In genomic region chr4:116708791-116709390, GRCm38 (mm10) we compare ENCODE assay signal across 8 mouse cellular contexts. TPM values are rescaled to one million over a fixed set of nuclear protein-coding genes. Genes with fewer than 3 reads are reported as not detected.
DNase-seq lines count a peak whose midpoint lies in the region; ATAC-seq and TF ChIP-seq lines count a peak whose summit lies in the region.

No protein-coding gene starts in this region.

- 0 out of 2 replicates have a peak, but pooled peaks cover 4% of the 10 kb centered on the region for H3K36me3 ChIP-seq in heart, embryonic 15.5 days
- H3K36me3 ChIP-seq in ES-Bruce4 (ENCODE audit: control insufficient read depth, insufficient read depth, low read length, poor library complexity, severe bottlenecking) = peaks cover 10% of the 10 kb centered on the region; the same call in 1 of the 2 replicates
- H3K36me3 ChIP-seq in forebrain, embryonic 13.5 days (ENCODE audit: poor library complexity, severe bottlenecking) = peaks cover 11% of the 10 kb centered on the region
- H3K36me3 ChIP-seq in liver, embryonic 14.5 days (replicated peaks; ENCODE audit: control insufficient read depth, insufficient read depth, low read depth) = no peaks in the 10 kb centered on the region; the same call in 1 of the 2 replicates

- no peaks in the 10 kb centered on the region for H3K27me3 ChIP-seq in heart, embryonic 15.5 days
- no peaks in the 10 kb centered on the region for H3K27me3 ChIP-seq in ES-Bruce4 (ENCODE audit: control insufficient read depth, insufficient read depth, low read length, poor library complexity, severe bottlenecking)
- H3K27me3 ChIP-seq in forebrain, embryonic 13.5 days = no peaks in the 10 kb centered on the region
- no peaks in the 10 kb centered on the region for H3K27me3 ChIP-seq in liver, embryonic 14.5 days (ENCODE audit: control insufficient read depth, insufficient read depth, low read length)

- no peaks in the 10 kb centered on the region for H3K9me3 ChIP-seq in heart, embryonic 15.5 days (replicated peaks)
- H3K9me3 ChIP-seq in ES-Bruce4 (replicated peaks; ENCODE audit: control insufficient read depth, insufficient read depth, low read length, poor library complexity, severe bottlenecking) = no peaks in the 10 kb centered on the region
- H3K9me3 ChIP-seq in forebrain, embryonic 13.5 days (replicated peaks) = no peaks in the 10 kb centered on the region
- H3K9me3 ChIP-seq in liver, embryonic 14.5 days (ENCODE audit: control insufficient read depth, low read length) = no peaks in the 10 kb centered on the region

- 6% methylated on average over 9 of the region's 9 CpGs for WGBS in heart, embryonic 15.5 days
- 4% methylated on average over 9 of the region's 9 CpGs for WGBS in forebrain, embryonic 13.5 days
- WGBS in liver, embryonic 14.5 days (ENCODE audit: insufficient replicate concordance) = 4% methylated on average over 9 of the region's 9 CpGs

- ATAC-seq in heart, embryonic 15.5 days (replicated peaks; ENCODE audit: insufficient number of reproducible peaks, insufficient read depth, low FRiP score, low read depth) = no peak
- peak; percentile 34 for ATAC-seq in forebrain, embryonic 13.5 days
- peak; percentile 2; the same call in 1 of the 2 replicates for ATAC-seq in liver, embryonic 14.5 days (ENCODE audit: insufficient read depth)

- intact Hi-C loops in left cerebral cortex, postnatal 36 days (cut with DNase I) = loop anchor here (5.0 kb wide), 1 partner anchor 67 kb away; no protein-coding TSS in a partner anchor

- H3K27ac ChIP-seq in heart, embryonic 15.5 days = peak overlapping the region; percentile 76; the same call in 1 of the 2 replicates
- no peak overlapping the region for H3K27ac ChIP-seq in ES-Bruce4 (ENCODE audit: insufficient read depth, low read length)
- H3K27ac ChIP-seq in forebrain, embryonic 13.5 days = no peak overlapping the region
- H3K27ac ChIP-seq in liver, embryonic 14.5 days = peak overlapping the region; percentile 7

- H3K4me3 ChIP-seq in heart, embryonic 15.5 days = peak overlapping the region; percentile 77
- H3K4me3 ChIP-seq in ES-Bruce4 (ENCODE audit: low read depth, low read length) = peak overlapping the region; percentile 92
- H3K4me3 ChIP-seq in forebrain, embryonic 13.5 days = peak overlapping the region; percentile 61
- peak overlapping the region; percentile 70 to 94 for H3K4me3 ChIP-seq in liver, embryonic 14.5 days (ENCODE audit: insufficient read depth in 1 of 2, low read depth in 2 of 2, low read length in 2 of 2)

- peaks cover 10% of the 10 kb centered on the region for H3K4me1 ChIP-seq in heart, embryonic 15.5 days (replicated peaks)
- peaks cover 3% of the 10 kb centered on the region for H3K4me1 ChIP-seq in ES-Bruce4 (ENCODE audit: control insufficient read depth, insufficient read depth, low read length)
- peaks cover 19% of the 10 kb centered on the region for H3K4me1 ChIP-seq in forebrain, embryonic 13.5 days
- peaks cover 5 to 6% of the 10 kb centered on the region in 2 experiments; a peak in 3 of 4 replicates for H3K4me1 ChIP-seq in liver, embryonic 14.5 days (replicated peaks; ENCODE audit: control insufficient read depth in 2 of 2, insufficient read depth in 2 of 2, low read length in 1 of 2)

- no peak for TF ChIP-seq CTCF in ES-Bruce4 (IDR thresholded peaks at IDR 0.05; ENCODE audit: low read depth, low read length)
- no peak for TF ChIP-seq CTCF in liver, embryonic 14.5 days (IDR thresholded peaks at IDR 0.05; ENCODE audit: low read depth)

- no peak for TF ChIP-seq POLR2A in ES-Bruce4 (IDR thresholded peaks at IDR 0.05; ENCODE audit: insufficient read depth, low read length)

- TF ChIP-seq EP300 in ES-Bruce4 (IDR thresholded peaks at IDR 0.05; ENCODE audit: insufficient read depth, low read depth, low read length) = no peak
- TF ChIP-seq EP300 in liver, embryonic 14.5 days (IDR thresholded peaks at IDR 0.05; ENCODE audit: low read depth) = no peak

- DNase-seq in heart, adult 8-10 months (ENCODE audit: low spot score) = no peak
- no peak for DNase-seq in liver, embryonic 14.5 days (ENCODE audit: low read depth in 3 of 3, low spot score in 3 of 3)
- no peak for DNase-seq in left cerebral cortex, postnatal 36 days (ENCODE audit: low spot score in 2 of 2)
- DNase-seq in right cerebral cortex, postnatal 4 days = no peak
- no peak for DNase-seq in yolk sac, embryonic 10.5 days (ENCODE audit: low spot score)

- H3K9ac ChIP-seq in heart, embryonic 15.5 days = peak overlapping the region; percentile 73
- peak overlapping the region; percentile 72 for H3K9ac ChIP-seq in ES-Bruce4 (ENCODE audit: low read depth, poor library complexity, severe bottlenecking)
- H3K9ac ChIP-seq in forebrain, embryonic 13.5 days = peak overlapping the region; percentile 55
- H3K9ac ChIP-seq in liver, embryonic 14.5 days (replicated peaks) = peak overlapping the region; percentile 67

- peak overlapping the region; percentile 94 for H3K4me2 ChIP-seq in heart, embryonic 15.5 days
- H3K4me2 ChIP-seq in forebrain, embryonic 13.5 days = peak overlapping the region; percentile 66
- H3K4me2 ChIP-seq in liver, embryonic 14.5 days (ENCODE audit: low read depth) = peak overlapping the region; percentile 84

RNA-seq across cellular contexts. Expression of gene Ccdc163, which starts 0.6 kb away (rescaled TPM):
- polyA plus RNA-seq in heart, embryonic 15.5 days (2015; fragmentation: Nextera tagmentation; extraction: Ambion mirVana) = 13.2 and 18.0 TPM in 2 replicates
- total RNA-seq in heart, adult 8-10 months (2022) = 1 to 10 TPM; 3.0 to 5.7 (median 4.1) TPM
- polyA plus RNA-seq in ES-Bruce4 (2011; ENCODE audit: insufficient read depth, insufficient read length, low read depth, missing spikeins) = 45.2 and 49.0 TPM in 2 replicates
- 26.1 and 27.0 TPM in 2 replicates for polyA plus RNA-seq in forebrain, embryonic 13.5 days (2015; fragmentation: Nextera tagmentation; extraction: Ambion mirVana)
- 12.6 and 16.0 TPM in 2 replicates for polyA plus RNA-seq in liver, embryonic 14.5 days (2012; rRNA removed)
- 9.1 and 12.7 TPM in 2 replicates for polyA plus RNA-seq in liver, embryonic 14.5 days (2014; fragmentation: Nextera tagmentation; extraction: Ambion mirVana)
- total RNA-seq in left cerebral cortex, postnatal 36 days (2021) = 1 to 10 TPM; 4.6 to 5.1 TPM

RNA-seq across cellular contexts. Expression of gene Mmachc, which starts 0.7 kb away (rescaled TPM):
- 33.9 and 34.1 TPM in 2 replicates for polyA plus RNA-seq in heart, embryonic 15.5 days (2015; fragmentation: Nextera tagmentation; extraction: Ambion mirVana)
- 10 to 100 TPM; 61.8 to 72.5 (median 66.4) TPM for total RNA-seq in heart, adult 8-10 months (2022)
- polyA plus RNA-seq in ES-Bruce4 (2011; ENCODE audit: insufficient read depth, insufficient read length, low read depth, missing spikeins) = 35.9 and 36.1 TPM in 2 replicates
- 31.4 and 34.2 TPM in 2 replicates for polyA plus RNA-seq in forebrain, embryonic 13.5 days (2015; fragmentation: Nextera tagmentation; extraction: Ambion mirVana)
- 7.0 and 8.5 TPM in 2 replicates for polyA plus RNA-seq in liver, embryonic 14.5 days (2012; rRNA removed)
- polyA plus RNA-seq in liver, embryonic 14.5 days (2014; fragmentation: Nextera tagmentation; extraction: Ambion mirVana) = 4.1 and 5.9 TPM in 2 replicates
- total RNA-seq in left cerebral cortex, postnatal 36 days (2021) = 10 to 100 TPM; 17.5 TPM

RNA-seq across cellular contexts. Expression of gene Tesk2, which starts 11.9 kb away (rescaled TPM):
- 3.0 and 3.1 TPM in 2 replicates for polyA plus RNA-seq in heart, embryonic 15.5 days (2015; fragmentation: Nextera tagmentation; extraction: Ambion mirVana)
- total RNA-seq in heart, adult 8-10 months (2022) = 1 to 10 TPM; 1.6 to 3.3 (median 2.3) TPM
- 20.6 and 21.9 TPM in 2 replicates for polyA plus RNA-seq in ES-Bruce4 (2011; ENCODE audit: insufficient read depth, insufficient read length, low read depth, missing spikeins)
- 5.3 and 5.8 TPM in 2 replicates for polyA plus RNA-seq in forebrain, embryonic 13.5 days (2015; fragmentation: Nextera tagmentation; extraction: Ambion mirVana)
- polyA plus RNA-seq in liver, embryonic 14.5 days (2012; rRNA removed) = 1.3 and 1.6 TPM in 2 replicates
- 3.2 and 3.4 TPM in 2 replicates for polyA plus RNA-seq in liver, embryonic 14.5 days (2014; fragmentation: Nextera tagmentation; extraction: Ambion mirVana)
- 1 to 10 TPM; 4.8 to 5.4 TPM for total RNA-seq in left cerebral cortex, postnatal 36 days (2021)

RNA-seq across cellular contexts. Expression of gene Prdx1, which starts 23.5 kb away (rescaled TPM):
- 850 and 967 TPM in 2 replicates for polyA plus RNA-seq in heart, embryonic 15.5 days (2015; fragmentation: Nextera tagmentation; extraction: Ambion mirVana)
- 100 to 1,000 TPM; 475 to 641 (median 529) TPM for total RNA-seq in heart, adult 8-10 months (2022)
- 1,922 and 2,187 TPM in 2 replicates for polyA plus RNA-seq in ES-Bruce4 (2011; ENCODE audit: insufficient read depth, insufficient read length, low read depth, missing spikeins)
- 809 and 818 TPM in 2 replicates for polyA plus RNA-seq in forebrain, embryonic 13.5 days (2015; fragmentation: Nextera tagmentation; extraction: Ambion mirVana)
- polyA plus RNA-seq in liver, embryonic 14.5 days (2012; rRNA removed) = 127 and 234 TPM in 2 replicates
- 862 and 916 TPM in 2 replicates for polyA plus RNA-seq in liver, embryonic 14.5 days (2014; fragmentation: Nextera tagmentation; extraction: Ambion mirVana)
- 100 to 1,000 TPM; 135 to 160 TPM for total RNA-seq in left cerebral cortex, postnatal 36 days (2021)

RNA-seq across cellular contexts. Expression of gene Akr1a1, which starts 57.4 kb away (rescaled TPM):
- 501 and 616 TPM in 2 replicates for polyA plus RNA-seq in heart, embryonic 15.5 days (2015; fragmentation: Nextera tagmentation; extraction: Ambion mirVana)
- total RNA-seq in heart, adult 8-10 months (2022) = 100 to 1,000 TPM; 297 to 332 (median 327) TPM
- 280 and 291 TPM in 2 replicates for polyA plus RNA-seq in ES-Bruce4 (2011; ENCODE audit: insufficient read depth, insufficient read length, low read depth, missing spikeins)
- polyA plus RNA-seq in forebrain, embryonic 13.5 days (2015; fragmentation: Nextera tagmentation; extraction: Ambion mirVana) = 657 and 694 TPM in 2 replicates
- 176 and 194 TPM in 2 replicates for polyA plus RNA-seq in liver, embryonic 14.5 days (2012; rRNA removed)
- polyA plus RNA-seq in liver, embryonic 14.5 days (2014; fragmentation: Nextera tagmentation; extraction: Ambion mirVana) = 275 and 295 TPM in 2 replicates
- total RNA-seq in left cerebral cortex, postnatal 36 days (2021) = 100 to 1,000 TPM; 380 to 465 TPM

Comparison
In these comparisons a context has a peak if more than half of its experiments do, and no peak if none do; other contexts are left out.
1. H3K27ac ChIP-seq: peak in heart, embryonic 15.5 days (single experiment) and liver, embryonic 14.5 days (single experiment); none in ES-Bruce4 (single experiment) and forebrain, embryonic 13.5 days (single experiment).
2. Peak in every context shown above with its lines, with median percentiles within 50 percentile points of each other: H3K4me2 ChIP-seq, H3K4me3 ChIP-seq and H3K9ac ChIP-seq.